Mouse (Mus musculus): ENCODE results near the gene Sgpp2. TPM values are rescaled to one million over a fixed set of nuclear protein-coding genes. Genes with fewer than 3 reads are reported as not detected.
A peak's percentile ranks its signal among the peaks of the same experiment; 100 is the strongest.

The Sgpp2 gene
- polyA plus RNA-seq (2014; fragmentation: Nextera tagmentation; extraction: Ambion mirVana) = 0.56 and 0.68 TPM in 2 replicates

DNA sequence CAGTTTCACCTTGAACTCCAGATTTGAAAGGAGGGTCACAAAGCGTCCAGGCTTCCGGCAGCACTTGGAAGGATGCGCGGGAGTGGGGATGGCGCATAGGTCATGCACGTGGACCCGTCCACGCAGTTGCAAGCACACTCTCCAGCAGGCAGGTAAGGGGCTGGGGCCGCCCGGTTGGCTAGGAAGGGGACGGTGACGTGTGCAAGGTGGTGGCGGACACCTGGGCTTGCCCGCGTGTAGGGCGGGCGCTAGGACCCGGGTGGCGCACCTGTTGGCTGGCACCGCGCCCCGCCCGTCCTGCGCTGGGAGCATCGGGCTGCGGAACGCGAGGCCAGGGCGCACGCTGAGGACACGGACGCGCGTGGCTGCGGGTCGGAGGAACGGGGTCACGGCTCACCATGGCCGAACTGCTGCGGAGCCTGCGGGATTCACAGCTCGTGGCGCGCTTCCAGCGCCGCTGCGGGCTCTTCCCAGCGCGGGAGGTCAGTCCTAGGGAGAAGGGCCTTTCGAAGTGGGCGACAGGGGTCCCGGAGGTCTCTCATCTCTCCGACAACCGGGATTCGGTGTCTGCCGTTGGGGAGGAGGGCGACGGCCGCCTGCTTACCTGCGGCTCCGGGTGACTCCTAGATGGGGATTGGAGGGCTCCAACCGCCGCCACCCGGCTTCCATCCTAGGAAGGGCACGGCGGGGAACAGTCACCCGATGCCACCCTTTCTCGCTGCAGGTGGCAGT is at the start of gene Sgpp2:
Gene Sgpp2, plus strand, starts transcription at position 325 of the 732 bp plus-strand sequence.
- Histone ChIP-seq H3K9ac (ENCODE audit: low read depth, low read length) (no peak within 1 kb of the TSS), H3K27me3 (replicated peaks; ENCODE audit: control insufficient read depth, insufficient read depth, low read length) (peaks cover 51% of the 10 kb centered on the region), H3K4me2 (peak within 1 kb of the TSS; percentile 78), H3K4me1 (replicated peaks; ENCODE audit: control insufficient read depth, insufficient read depth, low read length) (no peaks in the 10 kb centered on the region), H3K27ac (ENCODE audit: low read depth, low read length) (no peak within 1 kb of the TSS), H3K9me3 (ENCODE audit: control insufficient read depth, low read length) (no peaks in the 10 kb centered on the region), H3K36me3 (ENCODE audit: control insufficient read depth, insufficient read depth, low read length) (no peaks in the 10 kb centered on the region), H3K4me3 (ENCODE audit: low read depth, low read length) (peak within 1 kb of the TSS; percentile 43)
- no peak for ATAC-seq (replicated peaks; ENCODE audit: low FRiP score)
- no peak for DNase-seq (ENCODE audit: low spot score)
- WGBS = 2% methylated on average over 68 of the region's 68 CpGs

DNA sequence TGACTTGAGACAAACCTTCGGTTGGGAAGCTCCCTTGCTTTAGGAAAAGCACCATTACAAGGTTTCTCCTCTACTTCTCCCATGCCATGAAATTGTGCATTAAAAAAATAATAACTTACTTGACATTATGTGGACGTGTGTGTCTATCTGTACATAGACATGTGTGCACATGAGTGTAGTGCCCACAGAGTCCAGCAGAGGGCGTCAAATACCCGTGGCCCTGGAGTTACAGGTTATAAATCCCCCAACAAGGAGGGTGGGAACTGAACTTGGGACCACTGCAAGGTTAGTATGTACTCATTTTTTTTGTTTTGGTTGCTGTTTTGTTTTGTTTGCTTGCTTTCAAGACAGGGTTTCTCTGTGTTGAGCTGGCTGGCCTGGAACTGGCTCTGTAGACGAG is 42.6 kb upstream of the Sgpp2 start:
- H3K9me3 ChIP-seq (ENCODE audit: control insufficient read depth, low read length) = no peaks in the 10 kb centered on the region
- WGBS = 51% methylated on average over 5 of the region's 5 CpGs
- no peak overlapping the region for H3K9ac ChIP-seq (ENCODE audit: low read depth, low read length)
- DNase-seq (ENCODE audit: low spot score) (no peak), ATAC-seq (replicated peaks; ENCODE audit: low FRiP score) (no peak)
- no peaks in the 10 kb centered on the region for H3K4me1 ChIP-seq (replicated peaks; ENCODE audit: control insufficient read depth, insufficient read depth, low read length)
- H3K27me3 ChIP-seq (replicated peaks; ENCODE audit: control insufficient read depth, insufficient read depth, low read length) = no peaks in the 10 kb centered on the region
- no peak overlapping the region for H3K27ac ChIP-seq (ENCODE audit: low read depth, low read length)
- no peak overlapping the region for H3K4me2 ChIP-seq
- H3K36me3 ChIP-seq (ENCODE audit: control insufficient read depth, insufficient read depth, low read length) = no peaks in the 10 kb centered on the region
- H3K4me3 ChIP-seq (ENCODE audit: low read depth, low read length) = no peak overlapping the region

GRCm38 (mm10) chr1:78272915-78273314 is 37.2 kb upstream of the Sgpp2 start:
- Histone ChIP-seq H3K27me3 (replicated peaks; ENCODE audit: control insufficient read depth, insufficient read depth, low read length) (no peaks in the 10 kb centered on the region), H3K27ac (ENCODE audit: low read depth, low read length) (no peak overlapping the region), H3K9me3 (ENCODE audit: control insufficient read depth, low read length) (no peaks in the 10 kb centered on the region), H3K4me3 (ENCODE audit: low read depth, low read length) (no peak overlapping the region), H3K4me1 (replicated peaks; ENCODE audit: control insufficient read depth, insufficient read depth, low read length) (no peaks in the 10 kb centered on the region), H3K9ac (ENCODE audit: low read depth, low read length) (no peak overlapping the region), H3K4me2 (no peak overlapping the region), H3K36me3 (ENCODE audit: control insufficient read depth, insufficient read depth, low read length) (no peaks in the 10 kb centered on the region)
- ATAC-seq (replicated peaks; ENCODE audit: low FRiP score) = no peak
- 73% methylated on average over 3 of the region's 3 CpGs for WGBS
- no peak for DNase-seq (ENCODE audit: low spot score)

- DNase-seq (ENCODE audit: low spot score) (no peak), ATAC-seq (replicated peaks; ENCODE audit: low FRiP score) (no peak)
- Histone ChIP-seq H3K4me3 (ENCODE audit: low read depth, low read length) (no peak overlapping the region), H3K4me1 (replicated peaks; ENCODE audit: control insufficient read depth, insufficient read depth, low read length) (no peaks in the 10 kb centered on the region), H3K36me3 (ENCODE audit: control insufficient read depth, insufficient read depth, low read length) (no peaks in the 10 kb centered on the region), H3K27me3 (replicated peaks; ENCODE audit: control insufficient read depth, insufficient read depth, low read length) (no peaks in the 10 kb centered on the region), H3K27ac (ENCODE audit: low read depth, low read length) (no peak overlapping the region), H3K9ac (ENCODE audit: low read depth, low read length) (no peak overlapping the region), H3K4me2 (no peak overlapping the region), H3K9me3 (ENCODE audit: control insufficient read depth, low read length) (no peaks in the 10 kb centered on the region)
- 40% methylated on average over 3 of the region's 3 CpGs for WGBS
Observed at GRCm38 (mm10) chr1:78279128-78279527, 31.0 kb upstream of the Sgpp2 start.

GRCm38 (mm10) chr1:78292397-78292796 is 17.7 kb upstream of the Sgpp2 start:
- no peak for DNase-seq (ENCODE audit: low spot score)
- no peaks in the 10 kb centered on the region for H3K36me3 ChIP-seq (ENCODE audit: control insufficient read depth, insufficient read depth, low read length)
- 84% methylated on average over 3 of the region's 3 CpGs for WGBS
- no peaks in the 10 kb centered on the region for H3K4me1 ChIP-seq (replicated peaks; ENCODE audit: control insufficient read depth, insufficient read depth, low read length)
- no peak overlapping the region for H3K9ac ChIP-seq (ENCODE audit: low read depth, low read length)
- H3K27ac ChIP-seq (ENCODE audit: low read depth, low read length) = no peak overlapping the region
- no peak overlapping the region for H3K4me3 ChIP-seq (ENCODE audit: low read depth, low read length)
- ATAC-seq (replicated peaks; ENCODE audit: low FRiP score) = no peak
- no peaks in the 10 kb centered on the region for H3K9me3 ChIP-seq (ENCODE audit: control insufficient read depth, low read length)
- H3K27me3 ChIP-seq (replicated peaks; ENCODE audit: control insufficient read depth, insufficient read depth, low read length) = no peaks in the 10 kb centered on the region
- no peak overlapping the region for H3K4me2 ChIP-seq

DNA sequence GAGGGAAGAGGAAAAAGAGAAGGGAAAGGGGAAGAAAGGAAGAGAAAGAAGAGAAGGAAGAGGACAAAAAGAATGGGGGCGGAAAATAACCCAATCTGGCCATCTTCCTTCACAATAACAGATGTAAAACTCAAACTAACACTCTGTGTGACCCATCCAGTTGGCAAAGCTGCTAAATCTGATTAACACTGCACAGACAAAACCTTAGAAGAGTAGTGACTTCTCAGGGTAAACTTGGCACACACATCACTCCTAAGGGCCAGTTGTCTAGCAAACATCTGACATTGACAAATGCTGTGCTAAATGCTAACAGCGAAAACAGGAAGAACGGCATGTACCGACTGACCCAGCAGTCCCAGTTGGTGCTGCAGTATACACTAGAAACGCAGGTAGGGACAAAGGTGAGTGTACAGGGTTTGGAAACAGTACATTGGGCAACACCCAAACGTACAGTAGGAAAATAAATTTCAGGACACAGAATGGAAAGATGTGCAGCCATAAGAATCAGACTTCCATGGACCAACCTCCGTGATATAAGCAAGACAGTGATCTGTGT is 10.4 kb upstream of the Sgpp2 start:
- no peak for DNase-seq (ENCODE audit: low spot score)
- ATAC-seq (replicated peaks; ENCODE audit: low FRiP score) = no peak

GRCm38 (mm10) chr1:78308688-78309087 is 1.5 kb upstream of the Sgpp2 start:
- Histone ChIP-seq H3K27ac (ENCODE audit: low read depth, low read length) (no peak overlapping the region), H3K27me3 (replicated peaks; ENCODE audit: control insufficient read depth, insufficient read depth, low read length) (peaks cover 51% of the 10 kb centered on the region), H3K4me2 (no peak overlapping the region), H3K4me3 (ENCODE audit: low read depth, low read length) (no peak overlapping the region), H3K9me3 (ENCODE audit: control insufficient read depth, low read length) (no peaks in the 10 kb centered on the region), H3K4me1 (replicated peaks; ENCODE audit: control insufficient read depth, insufficient read depth, low read length) (no peaks in the 10 kb centered on the region), H3K36me3 (ENCODE audit: control insufficient read depth, insufficient read depth, low read length) (no peaks in the 10 kb centered on the region), H3K9ac (ENCODE audit: low read depth, low read length) (no peak overlapping the region)
- ATAC-seq (replicated peaks; ENCODE audit: low FRiP score) (no peak), DNase-seq (ENCODE audit: low spot score) (no peak)
- WGBS = 61% methylated on average over 1 of the region's 1 CpGs

More for the DNA sequence above, 10.4 kb upstream of the Sgpp2 start:
- Histone ChIP-seq H3K27me3 (replicated peaks; ENCODE audit: control insufficient read depth, insufficient read depth, low read length) (no peaks in the 10 kb centered on the region), H3K9me3 (ENCODE audit: control insufficient read depth, low read length) (no peaks in the 10 kb centered on the region), H3K4me3 (ENCODE audit: low read depth, low read length) (no peak overlapping the region), H3K4me1 (replicated peaks; ENCODE audit: control insufficient read depth, insufficient read depth, low read length) (no peaks in the 10 kb centered on the region), H3K9ac (ENCODE audit: low read depth, low read length) (no peak overlapping the region), H3K4me2 (no peak overlapping the region), H3K36me3 (ENCODE audit: control insufficient read depth, insufficient read depth, low read length) (no peaks in the 10 kb centered on the region), H3K27ac (ENCODE audit: low read depth, low read length) (no peak overlapping the region)
- 66% methylated on average over 7 of the region's 7 CpGs for WGBS

- no peak for ATAC-seq (replicated peaks; ENCODE audit: low FRiP score)
Observed at GRCm38 (mm10) chr1:78309280-78309679, 865 bp upstream of the Sgpp2 start.

GRCm38 (mm10) chr1:78310861-78311341 is 756 bp downstream of the Sgpp2 start:
- Histone ChIP-seq H3K4me3 (ENCODE audit: low read depth, low read length) (peak overlapping the region; percentile 43), H3K4me1 (replicated peaks; ENCODE audit: control insufficient read depth, insufficient read depth, low read length) (no peaks in the 10 kb centered on the region), H3K27ac (ENCODE audit: low read depth, low read length) (no peak overlapping the region), H3K27me3 (replicated peaks; ENCODE audit: control insufficient read depth, insufficient read depth, low read length) (peaks cover 51% of the 10 kb centered on the region), H3K9ac (ENCODE audit: low read depth, low read length) (no peak overlapping the region), H3K4me2 (peak overlapping the region; percentile 78), H3K9me3 (ENCODE audit: control insufficient read depth, low read length) (no peaks in the 10 kb centered on the region), H3K36me3 (ENCODE audit: control insufficient read depth, insufficient read depth, low read length) (no peaks in the 10 kb centered on the region)
- DNase-seq (ENCODE audit: low spot score) (peak; percentile 33), ATAC-seq (replicated peaks; ENCODE audit: low FRiP score) (no peak)
- WGBS = 2% methylated on average over 17 of the region's 17 CpGs

More at GRCm38 (mm10) chr1:78309280-78309679, 865 bp upstream of the Sgpp2 start:
- H3K9me3 ChIP-seq (ENCODE audit: control insufficient read depth, low read length) = no peaks in the 10 kb centered on the region
- no peak overlapping the region for H3K4me3 ChIP-seq (ENCODE audit: low read depth, low read length)
- no peaks in the 10 kb centered on the region for H3K36me3 ChIP-seq (ENCODE audit: control insufficient read depth, insufficient read depth, low read length)
- peaks cover 51% of the 10 kb centered on the region for H3K27me3 ChIP-seq (replicated peaks; ENCODE audit: control insufficient read depth, insufficient read depth, low read length)
- H3K9ac ChIP-seq (ENCODE audit: low read depth, low read length) = no peak overlapping the region
- no peaks in the 10 kb centered on the region for H3K4me1 ChIP-seq (replicated peaks; ENCODE audit: control insufficient read depth, insufficient read depth, low read length)
- WGBS = under 1% methylated on average over 9 of the region's 9 CpGs
- no peak overlapping the region for H3K27ac ChIP-seq (ENCODE audit: low read depth, low read length)
- H3K4me2 ChIP-seq = no peak overlapping the region
- DNase-seq (ENCODE audit: low spot score) = no peak

Data from liver, embryonic 11.5 days (tissue).